Mouse (Mus musculus) hindbrain, postnatal 0 days (tissue): Measurements from ENCODE around the gene Nat14. TPM values are rescaled to one million over a fixed set of nuclear protein-coding genes. Genes with fewer than 3 reads are reported as not detected.

Experiments
- ATAC-seq: fragments of 200-750 bp; cut with Nextera tagmentation; 2 replicates; pipeline ENCODE4 v1.8.0; 2017; ENCODE audit warnings: mild to moderate bottlenecking, moderate TSS enrichment, moderate library complexity
- DNase-seq: peaks from one replicate; pipeline ENCODE4 v3.0.0-alpha.2; 2015; ENCODE audit warnings: low spot score
- H3K27ac ChIP-seq: fragments of 300-500 bp; sonication (generic); 2 replicates; pipeline ENCODE4 v1.5.1; 2014; ENCODE audit warnings: mild to moderate bottlenecking
- H3K27me3 ChIP-seq: fragments of 300-500 bp; sonication (generic); 2 replicates; pipeline ENCODE4 v1.6.1; 2014; ENCODE audit warnings: low read length, mixed read lengths; ENCODE audit not compliant: insufficient read depth
- H3K36me3 ChIP-seq: fragments of 300-500 bp; sonication (generic); 2 replicates; pipeline ENCODE4 v1.6.1; 2014; ENCODE audit warnings: low read length, mixed read lengths; ENCODE audit not compliant: insufficient read depth
- H3K4me1 ChIP-seq: fragments of 300-500 bp; sonication (generic); 2 replicates; pipeline ENCODE4 v1.6.1; 2014; ENCODE audit warnings: antibody characterized with exemption, low read length, mixed read lengths; ENCODE audit not compliant: insufficient read depth
- H3K4me2 ChIP-seq: fragments of 300-500 bp; sonication (generic); 2 replicates; pipeline ENCODE4 v1.6.1; 2014; ENCODE audit warnings: low read depth, mild to moderate bottlenecking, low read length, moderate library complexity, mixed read lengths
- H3K4me3 ChIP-seq: fragments of 300-500 bp; sonication (generic); 2 replicates; pipeline ENCODE4 v1.5.1; 2014; ENCODE audit warnings: low read length
- H3K9ac ChIP-seq: fragments of 300-500 bp; sonication (generic); replicated peaks from 2 replicates; pipeline ENCODE4 v1.6.1; 2014; ENCODE audit warnings: mild to moderate bottlenecking, low read length, moderate library complexity, mixed read lengths
- H3K9me3 ChIP-seq: fragments of 300-500 bp; sonication (generic); 2 replicates; pipeline ENCODE4 v1.6.1; 2016; ENCODE audit warnings: low read length, mixed read lengths
- CTCF ChIP-seq: IDR thresholded peaks from 2 replicates; pipeline ENCODE4 v1.5.1; 2016; ENCODE audit warnings: antibody characterized with exemption, control low read depth, low read depth
- WGBS: fragments of 180-500 bp; shearing (Covaris S2); extraction: QIAGEN DNeasy Blood & Tissue Kit; methylation state at CpG from one replicate; pipeline ENCODE4 v1.1.7; 2014; 5-methylcytosine and 5-hydroxymethylcytosine counted together
- polyA plus RNA-seq: library from polyadenylated mRNA; unstranded; fragments of >200 nt; fragmentation: Nextera tagmentation; extraction: Ambion mirVana; gene quantifications from 2 replicates; pipeline ENCODE4 v1.2.1, GENCODE M21; 2015
- total RNA-seq: library from RNA; depleted of rRNA; stranded (reverse); fragments of >200 nt; gene quantifications from 2 replicates; pipeline ENCODE4 v1.2.3, GENCODE M21; 2014

Gene Nat14
- total and polyA plus RNA-seq, 2 experiments from 2014 or later, result 24.2 to 27.5 TPM

GRCm38 (mm10) chr7:4895186-4895585 is 26.6 kb upstream of the Nat14 start:
- Histone ChIP-seq H3K4me3 (no peak overlapping the region), H3K36me3 (no peaks in the 10 kb centered on the region), H3K27me3 (no peaks in the 10 kb centered on the region), H3K4me1 (0 out of 2 replicates have a peak, but pooled peaks cover 6% of the 10 kb centered on the region), H3K27ac (no peak overlapping the region), H3K4me2 (no peak overlapping the region), H3K9me3 (no peaks in the 10 kb centered on the region), H3K9ac (no peak overlapping the region)
- no peak for ATAC-seq
- WGBS, result 65% methylated on average over 11 of the region's 11 CpGs
- DNase-seq, result no peak
- TF ChIP-seq CTCF, result no peak

GRCm38 (mm10) chr7:4898851-4899648 is 22.8 kb upstream of the Nat14 start:
- 20% methylated on average over 18 of the region's 18 CpGs for WGBS
- Histone ChIP-seq H3K4me3 (peak overlapping the region; percentile 33), H3K9me3 (no peaks in the 10 kb centered on the region), H3K27me3 (no peaks in the 10 kb centered on the region), H3K4me1 (0 out of 2 replicates have a peak, but pooled peaks cover 6% of the 10 kb centered on the region), H3K36me3 (no peaks in the 10 kb centered on the region), H3K27ac (peak overlapping the region; percentile 54), H3K4me2 (peak overlapping the region; percentile 58), H3K9ac (peak overlapping the region; percentile 49)
- ATAC-seq (peak; percentile 61), DNase-seq (peak; percentile 46)
- no peak for TF ChIP-seq CTCF

DNA sequence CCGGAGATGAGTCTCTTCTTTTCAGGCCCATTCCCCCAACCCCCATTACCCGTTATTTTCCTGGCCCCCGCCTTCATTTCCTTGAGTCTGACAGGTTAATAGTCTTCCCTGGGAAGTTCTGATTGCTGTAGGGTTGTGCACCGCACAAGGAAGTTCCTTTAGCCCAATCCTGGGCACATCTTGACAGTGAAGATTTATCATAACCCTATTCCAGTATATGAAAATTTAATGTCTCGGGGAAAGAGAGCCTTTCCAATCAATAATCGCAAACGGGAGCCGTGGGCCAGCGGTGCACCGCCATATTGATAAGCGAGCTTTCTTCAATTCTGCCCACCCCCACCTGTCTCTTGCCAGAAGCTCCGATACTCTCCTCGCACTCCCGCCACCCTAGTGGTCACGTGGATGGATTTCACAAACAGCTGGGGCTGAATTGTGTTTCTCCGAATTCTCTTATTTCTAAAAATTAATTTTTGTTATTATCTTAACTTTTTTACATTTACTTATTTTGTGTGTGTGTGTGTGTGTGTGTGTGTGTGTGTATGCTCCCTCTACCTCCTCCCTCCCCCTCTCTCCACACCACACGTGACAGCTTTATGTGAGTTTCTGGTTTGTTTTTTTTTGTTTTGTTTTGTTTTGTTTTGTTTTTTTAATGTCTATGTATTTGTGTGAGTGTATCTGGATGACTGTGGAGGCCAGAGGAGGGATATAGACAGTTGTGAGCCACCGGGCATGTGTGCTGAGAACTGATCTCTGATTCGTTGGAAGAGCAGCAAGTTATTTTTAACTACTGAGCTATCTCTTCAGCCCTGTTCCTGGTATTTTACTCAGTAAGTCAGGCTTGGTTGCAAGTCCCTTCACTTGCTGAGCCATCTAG is 21.9 kb upstream of the Nat14 start:
- ATAC-seq, result peak; percentile 67
- H3K27ac ChIP-seq, result peak overlapping the region; percentile 54
- H3K4me1 ChIP-seq, result 0 out of 2 replicates have a peak, but pooled peaks cover 6% of the 10 kb centered on the region
- no peaks in the 10 kb centered on the region for H3K36me3 ChIP-seq
- peak overlapping the region; percentile 58 for H3K4me2 ChIP-seq
- H3K4me3 ChIP-seq, result peak overlapping the region; percentile 33
- no peaks in the 10 kb centered on the region for H3K27me3 ChIP-seq
- peak; percentile 69 for DNase-seq
- peak overlapping the region; percentile 49 for H3K9ac ChIP-seq
- no peak for TF ChIP-seq CTCF
- WGBS, result 4% methylated on average over 19 of the region's 19 CpGs
- no peaks in the 10 kb centered on the region for H3K9me3 ChIP-seq

GRCm38 (mm10) chr7:4900523-4900851 is 21.3 kb upstream of the Nat14 start:
- WGBS, result 26% methylated on average over 11 of the region's 11 CpGs
- no peak for ATAC-seq
- no peak overlapping the region for H3K9ac ChIP-seq

DNA sequence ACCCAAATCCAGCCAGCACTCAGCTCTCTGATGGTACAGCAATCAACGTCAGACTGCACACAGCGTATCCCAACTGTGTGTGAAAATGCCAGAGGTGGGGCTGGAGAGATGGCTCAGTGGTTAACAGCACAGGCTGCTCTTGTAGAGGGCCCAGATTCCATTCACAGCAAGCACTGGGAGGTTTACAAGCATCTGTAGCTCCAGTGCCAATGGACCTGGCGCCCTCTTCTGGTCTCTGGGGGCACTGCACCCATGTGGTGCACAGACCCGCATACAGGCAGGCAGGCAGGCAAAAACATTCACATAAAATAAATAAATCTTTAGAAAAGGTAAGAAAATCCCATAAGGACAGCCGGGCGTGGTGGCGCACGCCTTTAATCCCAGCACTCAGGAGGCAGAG is 20.7 kb upstream of the Nat14 start:
- DNase-seq, result peak; percentile 46
- H3K9me3 ChIP-seq, result no peaks in the 10 kb centered on the region
- H3K4me3 ChIP-seq, result no peak overlapping the region
- H3K9ac ChIP-seq, result no peak overlapping the region
- H3K27me3 ChIP-seq, result no peaks in the 10 kb centered on the region
- peak; percentile 71 for TF ChIP-seq CTCF
- no peaks in the 10 kb centered on the region for H3K36me3 ChIP-seq
- 51% methylated on average over 8 of the region's 8 CpGs for WGBS
- ATAC-seq, result peak; percentile 19; the same call in 1 of the 2 replicates
- 0 out of 2 replicates have a peak overlapping the region, but pooled peaks have one; percentile 58 for H3K4me2 ChIP-seq
- no peak overlapping the region for H3K27ac ChIP-seq
- 0 out of 2 replicates have a peak, but pooled peaks cover 6% of the 10 kb centered on the region for H3K4me1 ChIP-seq

More at GRCm38 (mm10) chr7:4900523-4900851, 21.3 kb upstream of the Nat14 start:
- H3K27me3 ChIP-seq, result no peaks in the 10 kb centered on the region
- no peak for DNase-seq
- peak overlapping the region; percentile 58 for H3K4me2 ChIP-seq
- 0 out of 2 replicates have a peak, but pooled peaks cover 6% of the 10 kb centered on the region for H3K4me1 ChIP-seq
- no peaks in the 10 kb centered on the region for H3K36me3 ChIP-seq
- H3K4me3 ChIP-seq, result peak overlapping the region; percentile 33
- peak overlapping the region; percentile 22; the same call in 1 of the 2 replicates for H3K27ac ChIP-seq
- H3K9me3 ChIP-seq, result no peaks in the 10 kb centered on the region
- no peak for TF ChIP-seq CTCF

GRCm38 (mm10) chr7:4902404-4902803 is 19.4 kb upstream of the Nat14 start:
- H3K9ac ChIP-seq, result no peak overlapping the region
- DNase-seq (no peak), ATAC-seq (no peak)
- TF ChIP-seq CTCF, result no peak
- H3K27ac ChIP-seq, result no peak overlapping the region
- no peak overlapping the region for H3K4me3 ChIP-seq
- H3K4me1 ChIP-seq, result 0 out of 2 replicates have a peak, but pooled peaks cover 6% of the 10 kb centered on the region
- H3K27me3 ChIP-seq, result no peaks in the 10 kb centered on the region
- no peak overlapping the region for H3K4me2 ChIP-seq
- H3K36me3 ChIP-seq, result no peaks in the 10 kb centered on the region
- no peaks in the 10 kb centered on the region for H3K9me3 ChIP-seq
- WGBS, result 78% methylated on average over 9 of the region's 9 CpGs
